Mouse (Mus musculus) fat pad, adult 2 months (tissue): Measurements from ENCODE around the gene Gna11.

Source experiments
- DNase-seq: peaks from one replicate; pipeline ENCODE4 v3.0.0-alpha.2; 2011; ENCODE audit warnings: low read depth, low spot score; ENCODE audit errors: extremely low read depth

Gene Gna11

DNA sequence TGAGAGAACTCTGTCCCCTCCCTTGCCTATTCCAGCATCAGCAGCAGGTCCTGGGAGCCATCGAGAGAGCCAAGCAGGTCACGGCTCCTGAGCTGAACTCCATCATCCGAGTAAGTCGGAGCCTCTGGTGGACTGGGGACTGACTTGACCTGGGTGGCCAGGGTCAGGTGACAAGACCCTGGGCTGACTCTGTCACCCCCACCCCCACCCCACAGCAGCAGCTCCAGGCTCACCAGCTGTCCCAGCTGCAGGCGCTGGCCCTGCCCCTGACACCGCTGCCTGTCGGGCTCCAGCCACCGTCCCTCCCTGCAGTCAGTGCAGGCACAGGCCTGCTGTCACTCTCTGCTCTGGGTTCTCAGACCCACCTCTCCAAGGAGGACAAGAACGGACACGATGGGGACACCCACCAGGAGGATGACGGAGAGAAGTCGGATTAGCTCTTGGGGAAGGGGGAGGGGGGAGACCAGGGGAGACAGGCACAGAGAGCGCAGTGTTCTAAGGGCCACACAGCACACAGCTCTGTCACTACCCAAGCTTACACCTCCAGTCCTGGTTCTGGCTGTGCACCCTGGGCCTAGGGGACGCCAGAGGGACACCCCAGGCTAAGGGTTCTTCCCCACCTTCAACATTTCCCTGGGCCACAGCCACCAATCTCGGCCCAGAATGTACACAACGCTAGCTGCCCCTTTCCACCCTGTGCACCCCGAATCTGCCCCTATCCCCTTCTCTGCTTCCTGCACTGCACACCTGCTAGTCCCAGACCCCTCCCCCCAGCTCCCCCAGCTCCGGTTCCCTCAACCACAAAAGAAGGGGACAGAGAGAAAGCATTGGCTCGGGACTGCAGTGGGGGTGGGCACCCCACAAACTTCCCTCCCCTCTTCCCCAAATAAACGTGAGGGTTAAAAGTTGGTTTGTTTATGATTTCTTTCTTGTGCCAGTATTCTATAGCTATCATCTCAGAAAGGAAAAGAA lies 20.6 kb upstream of the Gna11 start:
- DNase-seq: no peak

DNA sequence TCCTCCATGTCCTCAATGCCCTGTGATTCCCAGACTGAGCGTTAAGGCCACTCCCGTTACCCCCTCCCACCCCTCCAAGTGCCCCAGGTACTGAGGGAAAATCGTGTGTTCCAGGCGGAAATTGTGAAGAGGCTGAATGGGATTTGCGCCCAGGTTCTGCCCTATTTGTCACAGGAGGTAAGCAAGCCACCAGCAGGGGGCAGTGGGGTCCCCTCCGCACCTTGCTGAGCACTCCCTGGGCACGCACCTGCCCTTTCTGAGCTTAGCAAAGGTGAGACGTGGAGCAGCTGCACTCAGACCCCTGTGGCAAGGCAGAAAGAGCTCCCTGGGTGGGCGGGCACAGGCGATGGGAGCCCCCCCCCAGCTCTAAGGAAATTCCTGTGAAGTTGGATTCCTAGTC lies 19.7 kb upstream of the Gna11 start:
- DNase-seq: no peak

DNA sequence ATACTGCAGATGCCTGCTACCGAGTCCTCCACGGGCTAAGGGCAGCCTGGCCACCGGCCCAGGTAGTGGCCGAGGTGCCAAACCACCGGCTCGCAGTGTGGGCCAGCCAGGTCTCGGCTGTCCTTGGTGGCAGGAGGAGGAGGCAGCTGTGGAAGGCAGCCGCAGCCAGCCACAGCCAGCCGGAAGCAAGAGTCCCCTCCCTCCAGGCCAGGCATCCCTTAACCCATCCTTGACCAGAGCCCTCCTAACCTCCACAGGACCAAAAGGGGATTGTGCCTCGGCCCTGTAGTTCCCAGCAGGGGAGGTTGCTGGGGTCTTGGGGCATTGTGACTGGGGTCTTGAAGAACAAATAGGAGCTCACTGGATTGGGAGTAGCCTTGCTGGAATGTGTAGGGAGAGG lies 19.2 kb upstream of the Gna11 start:
- no peak for DNase-seq

DNA sequence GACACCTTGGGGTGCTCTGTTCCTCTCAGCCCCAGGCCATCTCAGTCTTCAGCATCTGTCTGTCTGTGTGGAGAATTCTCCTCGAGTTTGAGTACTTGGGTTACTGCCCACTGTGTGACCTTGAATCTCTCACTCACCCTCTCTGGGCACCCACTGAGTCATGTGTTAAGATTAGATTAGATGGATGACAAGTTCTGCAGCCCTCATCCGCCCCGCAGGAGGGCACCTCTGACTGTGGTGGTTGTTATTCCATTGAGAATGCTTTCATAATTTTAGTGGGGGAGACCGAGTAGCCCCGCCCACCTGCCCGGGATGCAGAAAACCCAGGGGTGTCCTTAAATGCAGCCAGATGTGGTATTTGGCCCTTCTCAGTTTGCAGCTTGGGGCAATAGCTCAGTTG lies 18.5 kb upstream of the Gna11 start:
- no peak for DNase-seq

DNA sequence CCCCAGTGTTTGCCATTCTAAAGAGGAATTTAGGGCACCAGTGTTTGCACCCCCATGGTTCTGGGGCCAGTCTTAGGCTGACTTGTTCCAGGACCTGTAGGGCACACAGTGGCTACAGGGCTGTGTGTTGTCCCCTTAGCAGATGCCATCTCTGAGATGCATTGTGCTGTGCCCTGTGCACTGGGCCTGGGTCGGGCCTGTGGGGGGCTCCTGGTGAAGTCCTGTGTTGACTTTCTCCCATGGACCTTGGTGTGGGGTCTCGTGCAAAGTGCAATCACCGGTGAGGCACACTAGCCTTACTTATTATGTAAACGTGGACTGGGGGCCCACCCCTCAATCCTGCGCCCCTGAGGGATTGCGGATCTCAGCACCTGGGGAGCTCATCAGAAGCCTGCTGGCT lies 17.4 kb upstream of the Gna11 start:
- DNase-seq: no peak

DNA sequence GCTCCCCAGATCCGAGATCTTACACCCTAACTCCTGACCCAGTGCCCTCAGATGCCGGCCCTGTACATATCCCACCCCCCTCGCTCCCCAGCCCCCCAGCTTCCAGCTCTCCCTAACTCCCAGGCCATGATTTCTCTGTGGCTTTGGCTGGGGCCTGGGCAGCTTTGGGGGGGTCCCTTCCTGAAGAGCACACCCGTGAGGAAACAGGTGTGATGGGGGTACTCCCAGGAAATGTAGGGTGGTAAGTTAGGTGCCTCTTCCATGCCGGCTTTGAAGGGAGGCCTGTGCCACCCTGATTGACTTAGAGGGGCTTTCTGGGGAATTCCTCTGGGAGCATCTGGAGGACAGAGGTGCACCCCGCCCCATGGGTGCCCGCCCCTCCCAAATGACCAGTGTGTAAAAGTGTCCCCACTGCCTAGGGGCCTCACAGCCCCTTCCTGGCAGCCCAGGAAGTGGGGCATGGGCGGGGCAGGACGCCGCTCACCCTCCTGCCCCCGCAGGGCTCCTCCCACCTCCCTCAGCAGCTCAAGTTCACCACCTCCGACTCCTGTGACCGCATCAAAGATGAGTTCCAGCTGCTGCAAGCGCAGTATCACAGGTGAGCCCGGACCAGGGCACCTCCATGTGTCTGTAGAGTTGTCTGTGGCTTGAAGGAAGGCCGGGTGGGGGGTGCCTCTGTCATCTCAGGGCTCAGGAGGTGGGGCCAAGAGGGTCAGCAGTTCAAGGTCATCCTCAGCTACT lies 15.9 kb upstream of the Gna11 start:
- no peak for DNase-seq

DNA sequence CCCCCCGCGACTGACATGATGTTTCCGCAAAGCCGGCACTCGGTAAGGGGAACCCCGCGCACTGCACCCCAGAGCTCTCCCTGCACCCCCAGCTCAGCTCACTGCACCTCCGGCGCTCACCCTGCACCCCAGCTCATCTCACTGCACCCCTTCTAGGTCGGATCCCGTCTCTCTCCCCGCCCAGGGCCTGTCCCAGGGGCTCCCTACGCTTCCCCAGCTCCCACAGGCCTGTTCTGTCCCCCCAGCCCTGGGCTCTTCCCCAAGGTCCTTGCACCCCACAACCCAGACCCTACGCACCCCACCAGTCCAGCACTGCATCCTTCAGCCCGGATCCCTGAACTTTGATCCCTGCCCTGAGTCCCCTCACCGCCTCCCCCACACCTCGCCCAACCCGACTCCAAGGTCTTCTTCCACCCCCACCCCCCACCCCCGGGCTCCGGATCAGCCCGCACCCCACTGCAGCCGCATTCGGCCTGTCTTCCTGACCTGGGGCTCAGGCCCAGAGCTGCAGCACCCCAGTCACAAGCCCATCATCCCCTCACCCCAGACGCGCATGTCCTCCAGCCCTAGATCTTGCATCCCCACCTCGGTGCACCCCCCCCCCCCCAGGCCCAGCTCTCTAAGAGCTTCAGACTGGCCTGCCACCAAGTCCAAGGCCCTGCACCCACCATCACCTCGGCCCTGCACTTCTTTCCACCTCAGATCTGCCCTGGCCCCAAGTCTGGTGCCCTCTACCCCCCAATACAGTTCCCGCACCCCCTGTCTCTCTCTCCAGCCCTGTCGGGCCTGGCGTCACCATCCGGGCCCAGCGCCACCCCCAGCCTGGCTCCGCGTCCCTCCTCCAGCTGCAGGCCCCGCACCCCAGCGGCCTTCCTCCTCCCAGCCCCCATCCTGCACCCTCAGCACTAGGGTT lies 14.9 kb upstream of the Gna11 start:
- DNase-seq: no peak

DNA sequence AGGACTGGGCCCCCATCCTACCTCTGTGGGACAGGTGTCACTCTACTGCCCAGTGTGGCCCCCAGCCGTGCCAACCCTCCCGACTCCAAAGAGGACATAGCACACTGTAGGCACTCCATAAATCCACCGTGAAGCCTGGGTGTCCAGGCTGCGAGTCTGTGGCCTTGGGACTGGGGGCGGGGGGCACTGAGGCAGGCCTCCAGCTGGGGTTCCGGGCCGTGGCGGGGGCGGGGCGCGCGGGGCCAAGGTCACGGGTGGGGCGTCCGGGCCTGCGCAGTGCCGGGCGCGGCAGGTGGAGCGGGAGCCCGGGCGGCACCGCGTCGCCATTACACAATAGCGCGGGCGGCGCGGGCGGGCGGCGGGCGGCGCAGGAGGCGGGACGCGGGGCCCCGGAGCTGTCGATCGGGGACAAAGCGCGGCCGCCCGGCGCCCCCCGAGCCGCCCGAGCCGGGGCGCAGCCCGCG lies 14.2 kb upstream of the Gna11 start, which contains the start of gene Aes:
TSS of gene Aes (plus strand) at position 326 of the 464 bp plus-strand sequence.
- DNase-seq: no peak

DNA sequence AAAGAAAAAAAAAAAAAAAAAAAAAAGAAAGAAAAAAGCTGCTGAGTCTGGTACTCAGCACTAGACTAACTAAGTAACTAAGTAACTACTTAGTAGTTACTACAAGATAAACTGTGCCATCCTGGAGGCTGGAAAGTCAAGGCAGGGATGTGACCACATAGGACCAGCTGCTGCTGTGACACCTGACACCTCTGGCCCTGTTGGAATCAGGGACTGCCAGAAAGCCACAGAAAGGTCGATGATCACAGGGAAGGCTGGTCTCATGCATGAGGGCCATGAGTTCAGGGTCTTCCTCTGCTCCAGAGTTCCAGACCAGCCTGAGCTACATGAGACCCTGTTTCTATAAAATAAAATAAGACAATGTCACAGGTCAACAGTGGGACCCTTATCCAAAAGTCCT lies 12.5 kb upstream of the Gna11 start:
- no peak for DNase-seq

DNA sequence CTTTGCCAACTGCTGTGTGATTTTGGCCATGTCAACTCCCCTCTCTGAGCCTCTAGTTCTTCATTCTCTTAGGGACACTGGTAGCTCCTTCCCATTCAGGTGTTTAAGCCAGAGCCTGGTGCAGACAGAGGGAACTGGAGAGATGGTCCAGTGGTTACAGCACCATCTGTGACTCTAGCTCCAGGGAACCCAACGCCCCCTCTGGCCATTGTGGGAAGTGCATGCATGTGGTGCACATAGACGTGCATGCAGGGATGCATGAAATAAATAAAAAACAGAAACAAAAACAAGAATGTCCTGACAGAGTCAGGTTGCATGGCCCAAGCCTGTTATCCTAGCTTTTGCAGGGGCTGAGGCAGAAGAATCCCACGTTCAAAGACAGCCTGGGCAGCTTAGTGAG lies 11.3 kb upstream of the Gna11 start:
- DNase-seq: no peak

DNA sequence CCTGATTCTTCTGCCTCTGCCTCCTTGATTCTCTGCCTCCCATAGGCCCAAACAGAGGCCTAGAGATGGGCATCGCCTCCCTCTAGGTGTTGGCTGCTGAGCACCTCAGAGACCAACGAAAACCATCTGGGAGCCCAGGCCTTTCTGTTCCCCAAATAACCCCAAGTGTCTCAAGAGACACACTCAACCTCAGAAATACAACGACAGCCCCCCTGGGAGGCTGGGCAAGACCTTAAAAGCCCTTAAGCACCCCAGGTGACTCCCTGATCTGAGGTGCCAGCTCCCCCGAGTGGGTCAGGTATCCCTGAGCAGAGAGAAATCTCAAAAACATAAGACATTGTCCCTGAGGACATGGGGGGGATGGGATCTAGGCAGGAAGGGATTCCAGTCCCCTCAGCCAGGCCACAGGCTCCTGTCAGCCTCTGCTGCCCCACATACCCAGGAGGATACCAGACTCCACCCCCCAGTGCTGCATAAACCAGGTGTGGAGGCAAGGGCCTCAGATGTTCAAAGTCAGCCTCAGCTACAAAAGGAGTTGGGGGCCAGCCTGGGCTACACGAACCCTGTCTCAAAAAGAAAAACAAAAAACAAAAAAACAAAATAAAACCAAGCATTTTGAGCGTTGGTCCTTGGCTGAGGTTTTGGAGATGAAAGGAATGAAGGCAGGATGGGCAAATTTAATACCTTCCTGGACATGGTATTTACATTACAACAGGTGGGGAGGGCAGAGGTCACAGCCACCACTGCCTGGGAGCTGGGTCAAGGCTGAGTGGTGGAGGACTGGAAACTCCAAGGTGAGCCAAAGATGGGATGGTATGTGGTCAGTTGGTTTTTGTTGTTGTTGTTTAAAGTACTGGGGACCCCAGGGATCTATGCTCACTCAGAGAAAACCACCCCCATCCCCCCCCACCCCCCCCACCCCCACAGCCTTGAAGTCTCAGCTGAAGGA lies 9.1 kb upstream of the Gna11 start:
- DNase-seq: no peak

DNA sequence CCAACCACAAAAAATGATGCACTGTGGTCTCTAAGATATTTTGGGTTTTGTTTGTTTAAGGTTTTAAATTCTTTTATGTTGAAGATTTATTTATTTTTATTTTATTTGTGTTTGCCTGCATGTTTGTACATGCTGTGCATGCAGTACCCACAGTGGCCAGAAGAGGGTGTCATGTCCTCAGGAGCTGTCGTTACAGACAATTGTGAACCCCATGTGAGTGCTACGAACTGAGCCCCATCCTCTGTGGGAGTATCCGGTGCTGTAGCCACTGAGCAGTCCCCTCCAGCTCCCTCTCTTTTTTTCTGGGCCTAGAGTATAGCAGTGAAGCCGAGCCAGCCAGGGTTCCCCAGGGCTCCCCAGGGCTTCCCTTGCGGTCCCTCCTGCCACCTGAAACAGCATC lies 8.2 kb upstream of the Gna11 start:
- DNase-seq: no peak

DNA sequence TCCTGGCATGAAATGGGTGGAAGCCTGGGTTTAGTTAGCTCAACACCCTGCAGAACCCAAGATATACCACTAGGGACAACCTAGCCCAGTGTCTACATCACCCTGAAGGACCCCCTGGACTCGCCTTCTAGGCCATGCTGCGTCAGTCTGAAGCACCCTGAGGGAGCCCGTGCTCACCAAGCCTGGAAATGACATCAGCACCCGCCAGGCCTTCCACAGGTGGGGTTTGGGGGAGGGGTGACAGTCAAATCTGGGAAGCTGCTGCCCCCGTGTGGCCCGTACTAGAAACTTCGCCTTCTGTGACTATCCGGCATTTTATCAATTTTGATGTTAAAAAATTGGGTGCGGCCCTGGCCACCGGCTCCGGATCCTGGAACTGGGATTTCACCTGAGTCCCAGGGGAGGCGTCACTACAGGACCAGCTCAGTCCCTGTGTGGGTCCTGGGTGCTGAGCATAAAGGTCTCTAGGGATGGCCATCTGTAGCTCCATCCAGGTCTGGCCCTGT lies 6.7 kb upstream of the Gna11 start:
- DNase-seq: peak; percentile 23

DNA sequence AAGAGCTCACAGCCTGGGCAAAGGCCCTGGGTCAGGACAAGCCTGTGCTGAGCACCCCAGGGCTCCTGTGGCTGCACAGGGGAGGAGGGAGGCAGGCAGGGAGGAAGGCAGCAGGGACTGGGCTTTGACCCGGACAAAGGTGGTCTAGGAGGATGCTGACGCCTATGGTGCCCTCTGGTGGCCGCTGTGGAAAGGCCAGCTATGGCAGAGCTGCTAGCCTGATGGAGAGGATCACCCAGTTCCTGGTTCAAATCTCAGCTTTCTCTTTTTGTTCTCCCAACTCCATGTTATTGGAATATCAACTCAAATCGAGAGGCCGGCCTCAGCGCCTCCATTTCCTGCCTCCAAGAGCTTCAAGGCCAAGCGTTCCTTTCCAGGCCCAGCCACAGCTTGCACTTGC lies 5.3 kb upstream of the Gna11 start:
- no peak for DNase-seq

DNA sequence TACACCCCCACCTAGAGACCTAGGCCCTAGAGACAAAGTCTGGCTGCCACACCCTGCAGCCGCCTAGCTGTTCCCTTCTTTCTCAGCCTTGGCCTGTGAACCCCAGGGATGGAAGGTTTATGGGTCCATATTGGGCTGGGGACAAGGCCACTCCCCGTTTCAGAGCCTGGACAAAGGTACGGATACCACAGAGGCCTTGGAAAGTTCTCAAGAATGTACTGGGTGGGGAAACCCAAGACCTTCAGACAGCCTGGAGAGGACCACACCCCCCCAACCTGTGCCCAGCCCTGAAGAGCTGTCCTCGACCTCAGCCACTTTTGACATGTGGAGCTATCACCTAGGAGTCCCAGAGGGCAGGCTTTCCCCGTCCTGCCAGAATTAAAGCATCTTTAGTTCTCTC lies 4.0 kb upstream of the Gna11 start:
- no peak for DNase-seq

DNA sequence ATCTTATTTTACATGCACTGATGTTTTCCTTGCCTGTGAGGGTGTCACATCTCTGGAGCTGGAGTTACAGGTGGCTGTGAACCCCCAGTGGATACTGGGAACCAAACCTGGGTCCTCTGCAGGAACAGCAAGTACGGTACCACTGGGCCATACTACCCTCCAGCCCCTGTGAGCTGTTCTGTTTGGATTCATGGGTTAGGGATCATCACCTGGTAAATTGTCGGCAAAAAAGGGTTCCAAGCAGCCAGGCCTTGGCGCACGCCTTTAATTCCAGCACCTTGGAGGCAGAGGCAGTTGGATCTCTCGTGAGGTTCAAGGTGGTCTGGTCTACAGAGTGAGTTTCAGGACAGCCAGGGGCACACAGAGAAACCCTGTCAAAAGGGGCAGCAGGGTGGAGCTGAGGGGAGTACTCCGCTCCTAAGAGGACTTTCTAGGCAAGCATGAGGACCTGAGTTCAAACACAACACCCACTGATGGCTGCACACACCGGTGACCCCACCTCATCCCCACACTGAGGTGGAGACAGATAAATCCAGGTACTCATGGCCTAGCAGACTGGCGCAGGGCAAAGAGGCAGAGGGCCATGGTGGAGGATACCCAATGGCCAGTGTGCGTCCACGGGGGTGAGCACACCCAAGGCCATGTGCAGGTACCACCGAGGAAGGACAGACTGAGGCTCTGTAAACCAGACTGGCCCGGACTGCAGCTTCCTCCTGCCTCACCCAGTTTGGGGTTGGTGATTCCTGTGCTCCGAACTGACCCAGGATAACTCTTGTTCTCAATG lies 2.0 kb upstream of the Gna11 start:
- DNase-seq: no peak

DNA sequence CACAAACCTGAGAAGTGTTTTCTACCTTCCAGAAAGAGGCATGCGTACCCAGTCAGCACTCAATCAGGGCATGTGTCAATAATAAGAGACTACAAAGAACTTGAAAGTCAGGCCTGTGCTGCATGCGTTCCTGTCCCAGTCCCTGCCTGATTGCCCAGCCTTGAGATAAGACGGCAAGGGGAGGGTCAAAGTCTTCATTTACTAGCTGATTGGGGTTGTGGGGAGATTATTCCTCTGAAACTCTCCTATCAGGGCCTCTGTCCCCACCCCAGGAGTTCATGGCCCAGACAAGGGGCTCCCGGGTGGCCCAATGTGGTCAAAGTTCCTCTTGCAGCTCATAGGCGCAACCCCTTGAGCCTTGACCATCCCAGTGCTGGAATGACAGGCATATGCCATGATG lies 1.3 kb upstream of the Gna11 start:
- DNase-seq: no peak

DNA sequence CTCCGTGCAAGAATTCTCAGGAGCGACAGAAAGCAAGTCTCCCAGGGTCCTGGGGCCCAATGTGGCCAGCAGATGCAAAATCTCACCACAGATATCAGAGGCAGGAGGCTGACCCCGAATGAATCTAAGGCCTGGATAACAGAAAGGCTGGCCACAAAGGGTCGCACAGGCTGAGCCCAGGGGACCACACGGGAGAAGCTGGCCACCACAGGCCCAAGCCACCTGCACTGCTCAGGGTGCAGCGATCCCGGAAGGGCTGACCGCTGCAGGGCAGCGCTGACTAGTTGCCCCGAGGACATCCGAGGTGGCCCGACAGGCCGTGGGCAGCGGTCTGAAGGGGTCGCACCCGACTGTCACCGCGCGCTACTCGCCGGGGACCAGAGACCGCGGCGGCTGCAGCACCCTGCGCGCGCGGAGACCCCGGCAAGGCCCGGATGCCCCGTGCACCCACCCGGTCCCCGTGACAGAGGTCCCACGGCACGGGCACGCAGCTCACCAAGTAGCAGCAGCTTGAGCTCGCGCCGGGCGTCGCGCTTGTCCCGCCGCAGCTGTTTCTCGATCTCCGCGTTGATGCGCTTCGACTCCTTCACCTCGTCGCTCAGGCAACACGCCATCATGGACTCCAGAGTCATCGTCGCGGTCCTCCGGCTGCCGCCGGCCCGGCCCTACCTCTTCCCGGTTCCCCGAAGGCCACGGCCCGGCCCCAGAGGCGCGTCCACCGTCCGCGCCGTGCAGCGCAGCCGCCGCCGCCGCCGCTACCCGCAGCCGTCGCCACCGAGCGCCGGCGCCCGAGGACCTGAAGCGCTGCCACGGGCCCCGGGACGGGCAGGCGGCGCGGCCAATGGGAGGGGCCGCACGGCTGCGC lies 462 bp downstream of the Gna11 start:
- DNase-seq: no peak
